Mouse (Mus musculus) erythroblast, embryonic 14.5 days (primary cell): ENCODE measurements around the gene Gm37240.

Source experiments
- GATA1 ChIP-seq: IDR thresholded peaks from 2 replicates; pipeline ENCODE4 v1.6.1; 2012; ENCODE audit warnings: low read length, inconsistent platforms, mixed read lengths
- TAL1 ChIP-seq: IDR thresholded peaks from 3 replicates; pipeline ENCODE4 v1.6.1; 2012; ENCODE audit warnings: low read length, inconsistent platforms, mixed read lengths

GRCm38 (mm10) chr3:85339269-85339820, 548.0 kb downstream of the Gm37240 start:
- TF ChIP-seq TAL1 (no peak), GATA1 (no peak)
